Mouse (Mus musculus) intestine, embryonic 14.5 days (tissue): ENCODE results near the gene D230025D16Rik. TPM values are rescaled to one million over a fixed set of nuclear protein-coding genes. Genes with fewer than 3 reads are reported as not detected.
"Not testable (repeated sequence)": the region's sequence is repeated elsewhere in the genome, so short reads cannot be mapped to it uniquely, and the experiment has no call there.

Experiments used
- ATAC-seq: fragments of 200-750 bp; cut with Nextera tagmentation; replicated peaks from 2 replicates; pipeline ENCODE4 v1.8.0; 2017; ENCODE audit warnings: low read depth, moderate number of reproducible peaks, moderate TSS enrichment, moderate library complexity; ENCODE audit not compliant: low FRiP score, low TSS enrichment
- DNase-seq: peaks from one replicate; pipeline ENCODE4 v3.0.0-alpha.2; 2018; ENCODE audit warnings: low spot score
- H3K27ac ChIP-seq: fragments of 300-500 bp; sonication (generic); 2 replicates; pipeline ENCODE4 v1.5.1; 2014; ENCODE audit warnings: low read depth, mild to moderate bottlenecking, control low read depth
- H3K27me3 ChIP-seq: fragments of 300-500 bp; sonication (generic); replicated peaks from 2 replicates; pipeline ENCODE4 v1.6.1; 2014; ENCODE audit warnings: low read length, control low read depth; ENCODE audit not compliant: control insufficient read depth, insufficient read depth
- H3K36me3 ChIP-seq: fragments of 300-500 bp; sonication (generic); 2 replicates; pipeline ENCODE4 v1.6.1; 2014; ENCODE audit warnings: low read length, control low read depth; ENCODE audit not compliant: control insufficient read depth, insufficient read depth
- H3K4me1 ChIP-seq: fragments of 300-500 bp; sonication (generic); replicated peaks from 2 replicates; pipeline ENCODE4 v1.6.1; 2014; ENCODE audit warnings: low read length, control low read depth, mixed read lengths; ENCODE audit not compliant: control insufficient read depth, insufficient read depth
- H3K4me2 ChIP-seq: fragments of 300-500 bp; sonication (generic); 2 replicates; pipeline ENCODE4 v1.6.1; 2014; ENCODE audit warnings: low read length
- H3K4me3 ChIP-seq: fragments of 300-500 bp; sonication (generic); 2 replicates; pipeline ENCODE4 v1.5.1; 2014; ENCODE audit warnings: low read depth, low read length, control low read depth, mixed read lengths
- H3K9ac ChIP-seq: fragments of 300-500 bp; sonication (generic); 2 replicates; pipeline ENCODE4 v1.6.1; 2014; ENCODE audit warnings: mild to moderate bottlenecking, low read length
- H3K9me3 ChIP-seq: fragments of 300-500 bp; sonication (generic); 2 replicates; pipeline ENCODE4 v1.6.1; 2016; ENCODE audit warnings: low read length, control low read depth; ENCODE audit not compliant: control insufficient read depth
- WGBS: fragments of 180-500 bp; shearing (Covaris S2); extraction: QIAGEN DNeasy Blood & Tissue Kit; methylation state at CpG from one replicate; pipeline ENCODE4 v1.1.7; 2014; 5-methylcytosine and 5-hydroxymethylcytosine counted together
- polyA plus RNA-seq: library from polyadenylated mRNA; unstranded; fragments of >200 nt; fragmentation: Nextera tagmentation; extraction: Ambion mirVana; gene quantifications from 2 replicates; pipeline ENCODE4 v1.2.1, GENCODE M21; 2014

The D230025D16Rik gene
- polyA plus RNA-seq, 1 experiment from 2014 or later: 29.5 TPM

DNA sequence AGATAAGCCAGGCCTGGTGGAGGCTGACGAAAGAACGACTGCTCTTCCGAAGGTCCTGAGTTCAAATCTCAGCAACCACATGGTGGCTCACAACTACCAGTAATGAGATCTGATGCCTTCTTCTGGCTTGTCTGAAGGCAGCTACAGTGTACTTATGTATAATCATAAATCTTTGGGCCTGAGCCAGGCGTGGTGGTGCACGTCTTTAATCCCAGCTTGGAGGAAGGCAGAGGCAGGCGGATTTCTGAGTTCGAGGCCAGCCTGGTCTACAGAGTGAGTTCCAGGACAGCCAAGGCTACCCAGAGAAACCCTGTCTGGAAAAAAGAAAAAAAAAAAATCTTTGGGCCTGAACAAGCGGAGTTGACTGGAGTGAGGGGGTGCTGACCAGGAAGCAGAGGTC, 66.4 kb downstream of the D230025D16Rik start:
- ATAC-seq, DNase-seq, H3K4me2 ChIP-seq, H3K27ac ChIP-seq, H3K4me3 ChIP-seq, H3K9me3 ChIP-seq, H3K9ac ChIP-seq, H3K36me3 ChIP-seq: not testable (repeated sequence)
- peaks cover 10% of the 10 kb centered on the region for H3K27me3 ChIP-seq
- peaks cover 10% of the 10 kb centered on the region for H3K4me1 ChIP-seq
- WGBS: 85% methylated on average over 8 of the region's 8 CpGs

DNA sequence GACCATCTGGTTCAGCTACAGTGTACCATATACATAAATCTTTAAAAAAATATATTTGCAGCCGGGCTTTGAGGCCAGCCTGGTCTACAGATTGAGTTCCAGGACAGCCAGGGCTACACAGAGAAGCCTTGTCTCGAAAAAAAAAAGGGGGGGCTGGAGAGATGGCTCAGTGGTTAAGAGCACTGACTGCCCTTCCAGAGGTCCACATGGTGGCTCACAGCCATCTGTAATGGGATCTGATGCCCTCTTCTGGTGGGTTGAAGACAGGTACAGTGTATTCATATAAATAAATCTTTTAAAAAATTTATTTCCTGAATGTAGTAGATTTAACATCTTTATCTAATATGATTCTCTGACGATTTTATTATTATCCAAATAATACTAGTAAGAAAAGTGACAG, 66.9 kb downstream of the D230025D16Rik start:
- H3K4me2 ChIP-seq, H3K9ac ChIP-seq, ATAC-seq, H3K9me3 ChIP-seq, H3K36me3 ChIP-seq, H3K27ac ChIP-seq, DNase-seq, H3K4me3 ChIP-seq: not testable (repeated sequence)
- WGBS: 65% methylated on average over 3 of the region's 3 CpGs
- Histone ChIP-seq H3K27me3 (peaks cover 10% of the 10 kb centered on the region), H3K4me1 (peaks cover 12% of the 10 kb centered on the region)

- H3K9me3 ChIP-seq: no peaks in the 10 kb centered on the region
- peaks cover 10% of the 10 kb centered on the region for H3K27me3 ChIP-seq
- no peak overlapping the region for H3K4me3 ChIP-seq
- DNase-seq: no peak
- H3K36me3 ChIP-seq: no peaks in the 10 kb centered on the region
- H3K4me2 ChIP-seq: no peak overlapping the region
- no peak overlapping the region for H3K9ac ChIP-seq
- ATAC-seq: no peak
- WGBS: 81% methylated on average over 7 of the region's 7 CpGs
- peaks cover 17% of the 10 kb centered on the region for H3K4me1 ChIP-seq
- H3K27ac ChIP-seq: no peak overlapping the region
Measured at GRCm38 (mm10) chr8:105292471-105292870, 67.5 kb downstream of the D230025D16Rik start.

- Histone ChIP-seq H3K27ac (no peak overlapping the region), H3K9ac (no peak overlapping the region), H3K4me3 (no peak overlapping the region), H3K27me3 (peaks cover 10% of the 10 kb centered on the region), H3K4me2 (no peak overlapping the region), H3K4me1 (peaks cover 20% of the 10 kb centered on the region), H3K9me3 (no peaks in the 10 kb centered on the region), H3K36me3 (no peaks in the 10 kb centered on the region)
- no peak for ATAC-seq
- WGBS: 65% methylated on average over 19 of the region's 19 CpGs
- DNase-seq: no peak
Measured at GRCm38 (mm10) chr8:105293405-105293804, 68.5 kb downstream of the D230025D16Rik start.

GRCm38 (mm10) chr8:105294776-105295175, 69.8 kb downstream of the D230025D16Rik start:
- H3K9ac ChIP-seq: no peak overlapping the region
- 62% methylated on average over 9 of the region's 9 CpGs for WGBS
- H3K4me3 ChIP-seq: no peak overlapping the region

GRCm38 (mm10) chr8:105295256-105295655, 70.3 kb downstream of the D230025D16Rik start:
- no peak for DNase-seq
- no peaks in the 10 kb centered on the region for H3K9me3 ChIP-seq
- H3K27me3 ChIP-seq: peaks cover 6% of the 10 kb centered on the region
- no peak overlapping the region for H3K27ac ChIP-seq
- peak overlapping the region; percentile 18; the same call in 1 of the 2 replicates for H3K4me2 ChIP-seq
- H3K9ac ChIP-seq: no peak overlapping the region
- no peak for ATAC-seq
- H3K4me1 ChIP-seq: peaks cover 21% of the 10 kb centered on the region
- peak overlapping the region; percentile 1; the same call in 1 of the 2 replicates for H3K4me3 ChIP-seq
- peaks cover 17% of the 10 kb centered on the region for H3K36me3 ChIP-seq
- 70% methylated on average over 11 of the region's 11 CpGs for WGBS

More at GRCm38 (mm10) chr8:105294776-105295175, 69.8 kb downstream of the D230025D16Rik start:
- Histone ChIP-seq H3K36me3 (peaks cover 12% of the 10 kb centered on the region), H3K27ac (no peak overlapping the region), H3K9me3 (no peaks in the 10 kb centered on the region), H3K4me2 (no peak overlapping the region; the same call in 1 of the 2 replicates), H3K27me3 (peaks cover 10% of the 10 kb centered on the region), H3K4me1 (peaks cover 25% of the 10 kb centered on the region)
- ATAC-seq (no peak), DNase-seq (no peak)

DNA sequence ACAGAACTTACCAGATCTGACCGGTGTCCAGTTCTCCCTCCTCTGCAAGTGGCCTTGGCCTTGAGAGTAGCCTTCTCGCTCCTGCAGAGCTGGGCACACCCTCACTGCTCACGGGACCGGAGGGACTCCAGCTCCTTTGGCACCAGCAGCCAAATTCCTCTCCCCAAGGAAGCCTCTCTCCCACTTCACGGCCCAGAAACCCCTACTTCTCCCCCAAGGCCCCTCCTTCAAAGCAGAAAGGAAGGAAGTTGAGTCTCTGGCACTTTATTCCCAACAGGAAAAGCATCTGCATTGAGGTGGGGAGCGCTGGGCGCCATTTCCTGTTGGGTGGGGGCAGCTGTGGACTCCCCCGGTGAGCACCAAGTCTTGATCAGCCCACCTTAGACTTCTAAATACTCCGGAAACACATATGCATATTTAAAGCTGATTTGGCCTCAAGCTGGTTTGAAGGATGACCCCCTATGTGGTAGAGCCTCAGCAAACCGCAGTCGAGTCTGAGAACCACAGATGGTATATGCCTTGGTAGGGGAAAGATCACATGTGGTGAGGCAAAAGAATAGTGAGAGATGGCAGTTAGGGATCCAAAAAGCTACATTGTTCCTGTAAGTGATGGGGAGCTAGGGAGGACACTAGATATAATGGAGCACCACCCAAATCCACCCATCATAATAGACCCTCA, 71.1 kb downstream of the D230025D16Rik start, which contains the start of gene Exoc3l:
Exoc3l (minus strand) TSS at position 207 of the 679 bp plus-strand sequence.
- Histone ChIP-seq H3K9me3 (no peaks in the 10 kb centered on the region), H3K4me1 (peaks cover 17% of the 10 kb centered on the region), H3K4me2 (peak within 1 kb of the TSS; percentile 70), H3K27me3 (no peaks in the 10 kb centered on the region), H3K27ac (no peak within 1 kb of the TSS), H3K9ac (peak within 1 kb of the TSS; percentile 63; the same call in 1 of the 2 replicates), H3K36me3 (peaks cover 24% of the 10 kb centered on the region), H3K4me3 (peak within 1 kb of the TSS; percentile 59)
- ATAC-seq: no peak
- WGBS: 53% methylated on average over 11 of the region's 11 CpGs
- DNase-seq: no peak

DNA sequence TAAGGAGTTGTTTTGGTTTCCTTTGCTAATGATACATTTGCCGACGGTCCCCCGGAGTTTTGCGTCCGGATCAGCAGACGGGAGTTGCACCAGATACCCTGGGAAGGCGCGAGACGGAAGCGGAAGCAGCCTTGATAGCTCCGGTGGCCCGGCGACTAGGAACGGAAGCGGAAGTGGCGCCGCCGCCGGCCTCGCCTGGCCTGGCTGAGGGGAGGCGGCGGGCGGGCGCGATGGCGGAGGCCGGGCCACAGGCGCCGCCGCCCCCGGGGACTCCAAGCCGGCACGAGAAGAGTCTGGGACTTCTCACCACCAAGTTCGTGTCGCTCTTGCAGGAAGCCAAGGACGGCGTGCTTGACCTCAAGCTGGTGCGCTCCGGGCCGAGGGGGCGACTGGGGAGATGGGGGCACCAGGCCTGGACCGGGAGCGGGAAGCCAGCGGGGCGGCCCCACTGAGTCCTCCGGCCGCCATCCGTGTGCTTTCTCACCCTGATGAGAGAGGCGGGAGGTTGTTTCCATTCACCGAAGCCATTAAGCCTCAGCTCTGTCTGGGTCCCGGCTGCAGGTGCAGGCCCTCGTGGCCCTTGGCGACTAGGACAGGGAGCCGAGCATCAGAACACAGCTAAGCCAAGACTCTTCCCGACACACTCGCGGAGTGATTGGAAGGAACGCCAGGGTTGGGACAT, 72.7 kb downstream of the D230025D16Rik start, which contains the start of gene E2f4:
E2f4 (plus strand) TSS at position 153 of the 682 bp plus-strand sequence.
- H3K9ac ChIP-seq: peak within 1 kb of the TSS; percentile 63
- no peaks in the 10 kb centered on the region for H3K27me3 ChIP-seq
- peaks cover 17% of the 10 kb centered on the region for H3K4me1 ChIP-seq
- ATAC-seq (peak; percentile 86), DNase-seq (peak; percentile 90)
- no peaks in the 10 kb centered on the region for H3K9me3 ChIP-seq
- WGBS: 0% methylated on average over 58 of the region's 58 CpGs
- peak within 1 kb of the TSS; percentile 17; the same call in 1 of the 2 replicates for H3K27ac ChIP-seq
- peak within 1 kb of the TSS; percentile 94 for H3K4me2 ChIP-seq
- peaks cover 39% of the 10 kb centered on the region for H3K36me3 ChIP-seq
- H3K4me3 ChIP-seq: peak within 1 kb of the TSS; percentile 59
